Mouse (Mus musculus) 3T3-L1 (cell line): ENCODE measurements around the gene Efna5.

Source experiments
- DNase-seq: peaks from one replicate; pipeline ENCODE4 v3.0.0-alpha.2; 2015; ENCODE audit warnings: low read depth, low spot score

Gene Efna5

DNA sequence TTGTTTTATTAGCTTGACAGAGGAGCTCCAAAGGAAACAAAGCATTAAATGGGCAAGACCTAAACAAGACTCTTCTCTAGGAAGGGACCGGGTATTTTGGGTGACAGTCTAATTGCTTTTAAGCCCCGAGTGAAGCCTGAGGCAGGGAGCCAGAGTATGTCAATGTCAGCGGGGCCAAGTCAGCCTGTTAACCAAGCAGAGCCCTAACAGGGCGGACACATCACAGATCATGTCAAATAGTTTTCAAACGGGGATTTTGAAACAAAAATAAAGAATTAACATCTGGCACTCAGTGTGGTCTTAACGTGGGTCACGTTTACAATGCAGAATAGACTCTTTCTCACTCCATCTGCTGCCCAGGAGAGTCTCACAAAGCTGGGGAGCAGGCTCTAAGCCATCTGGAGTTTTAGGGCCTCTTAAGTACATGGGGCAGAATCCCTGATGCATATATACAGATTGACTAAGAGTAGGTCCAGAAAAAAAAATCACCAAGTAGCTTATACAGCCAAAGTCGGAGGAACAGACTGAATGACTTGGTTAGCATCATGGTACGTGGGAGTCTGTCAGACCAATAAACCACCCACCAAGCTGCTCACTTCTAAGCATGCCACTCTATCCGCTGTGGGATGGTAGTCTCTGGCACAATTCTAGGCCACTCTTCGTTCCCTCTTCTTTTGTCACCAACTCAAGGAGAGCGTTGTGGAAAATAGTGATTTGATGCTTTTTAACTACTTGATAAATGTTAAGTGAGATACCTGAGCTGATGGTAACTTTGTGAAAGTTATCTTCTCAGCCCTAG, 223.1 kb downstream of the Efna5 start:
- DNase-seq = no peak

GRCm38 (mm10) chr17:62657051-62657450, 224.1 kb downstream of the Efna5 start:
- no peak for DNase-seq

DNA sequence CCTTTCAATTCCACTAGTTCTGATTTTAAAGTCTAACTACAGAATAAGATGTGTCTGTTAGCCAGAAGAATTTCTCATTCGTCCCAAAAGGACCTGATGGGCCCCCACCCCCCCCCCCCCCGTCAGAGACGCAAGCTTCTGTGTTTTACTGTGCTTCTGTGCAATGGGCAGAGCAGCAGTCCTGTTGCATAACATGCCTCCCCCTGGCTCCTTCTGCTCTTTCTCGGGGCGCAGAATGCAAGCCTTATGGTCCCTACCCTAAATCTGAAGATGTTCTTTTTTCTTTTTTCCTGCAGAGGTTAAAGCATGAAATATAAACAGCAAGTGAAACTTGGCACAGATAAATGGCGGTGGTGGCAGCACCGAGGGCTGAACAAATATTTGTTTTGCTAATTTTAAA, 224.5 kb downstream of the Efna5 start:
- DNase-seq = no peak

DNA sequence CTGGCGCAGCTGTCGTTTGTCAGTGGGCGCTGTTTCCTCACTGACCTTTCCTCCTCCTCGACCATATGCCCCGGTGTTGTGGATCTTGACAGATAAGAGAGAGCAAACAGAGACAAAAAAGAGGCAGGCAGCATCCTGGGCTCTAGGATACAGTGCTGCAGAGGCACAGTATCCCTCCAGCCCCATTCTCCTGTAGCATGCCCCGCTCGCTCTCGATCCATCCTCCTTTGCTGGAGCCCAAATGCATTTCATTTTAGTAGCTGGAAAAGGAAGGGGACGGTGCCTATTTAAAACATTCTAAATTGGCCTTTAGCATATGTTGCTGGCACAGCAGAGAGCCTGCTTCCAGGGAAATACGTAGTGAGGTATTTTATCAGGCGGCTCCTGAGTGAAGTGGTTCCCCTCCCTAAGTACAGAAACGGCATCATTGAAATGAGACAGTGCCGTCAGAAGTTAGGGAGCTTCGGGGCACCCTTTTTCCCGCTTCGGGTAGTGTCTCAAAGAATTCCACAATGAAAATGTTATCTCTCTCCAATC, 225.2 kb downstream of the Efna5 start:
- no peak for DNase-seq

DNA sequence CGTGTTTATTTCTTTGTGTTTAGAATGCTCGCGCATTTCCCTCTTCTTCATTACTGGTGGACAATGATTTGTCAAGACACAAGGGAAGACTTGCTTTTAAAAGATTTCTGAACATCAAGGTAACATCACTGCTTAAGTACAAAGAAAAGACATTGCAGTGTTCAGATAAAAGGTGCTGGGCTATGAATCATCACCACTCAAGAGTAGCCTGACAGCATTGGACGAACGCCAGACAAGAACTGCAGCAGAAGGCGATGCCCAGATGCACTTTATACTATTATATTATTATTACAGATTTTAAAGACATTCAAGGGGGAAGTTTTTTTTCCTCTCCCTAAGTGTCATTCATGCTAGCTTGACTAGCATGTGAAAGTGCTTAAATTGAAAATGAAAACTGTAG, 228.7 kb downstream of the Efna5 start:
- peak; percentile 77 for DNase-seq

- DNase-seq = no peak
Observed at GRCm38 (mm10) chr17:62651696-62652095, 229.4 kb downstream of the Efna5 start.

GRCm38 (mm10) chr17:62649293-62649950, 231.7 kb downstream of the Efna5 start:
- DNase-seq = peak; percentile 34

GRCm38 (mm10) chr17:62646836-62647235, 234.3 kb downstream of the Efna5 start:
- no peak for DNase-seq

DNA sequence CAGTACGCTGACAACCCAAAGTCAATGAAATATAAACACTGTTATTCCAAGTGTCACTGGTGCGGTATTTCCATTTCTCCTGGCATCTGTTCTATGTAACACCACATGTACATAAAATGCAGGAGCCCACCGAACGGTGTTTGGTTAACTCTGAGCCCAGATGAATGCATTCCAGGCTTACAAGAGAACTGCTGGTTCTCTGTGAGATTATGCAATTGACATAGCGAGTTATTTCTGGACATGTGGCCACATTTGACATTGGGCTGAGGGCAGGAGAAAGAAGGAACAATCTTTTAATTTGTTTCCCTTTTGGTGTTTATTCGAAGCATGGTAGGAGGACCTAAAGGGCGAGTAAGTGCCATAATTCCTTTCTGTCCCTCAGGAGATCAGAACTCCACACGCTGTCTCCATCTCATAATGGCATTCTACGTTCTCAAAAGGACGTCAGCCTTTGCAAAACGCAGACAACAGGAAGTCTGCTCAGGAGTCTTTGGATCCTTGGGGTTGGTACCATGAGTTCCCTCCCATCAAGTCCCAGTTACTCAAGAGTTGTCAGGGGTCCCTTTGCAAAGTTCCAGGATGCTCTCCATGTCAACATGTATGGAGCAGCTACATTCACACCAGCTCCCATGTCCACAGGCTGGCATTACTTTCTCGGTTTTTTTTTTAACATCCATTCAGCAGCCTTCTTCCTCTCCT, 238.5 kb downstream of the Efna5 start:
- DNase-seq = no peak

- no peak for DNase-seq
Observed at GRCm38 (mm10) chr17:62640654-62641053, 240.5 kb downstream of the Efna5 start.

DNA sequence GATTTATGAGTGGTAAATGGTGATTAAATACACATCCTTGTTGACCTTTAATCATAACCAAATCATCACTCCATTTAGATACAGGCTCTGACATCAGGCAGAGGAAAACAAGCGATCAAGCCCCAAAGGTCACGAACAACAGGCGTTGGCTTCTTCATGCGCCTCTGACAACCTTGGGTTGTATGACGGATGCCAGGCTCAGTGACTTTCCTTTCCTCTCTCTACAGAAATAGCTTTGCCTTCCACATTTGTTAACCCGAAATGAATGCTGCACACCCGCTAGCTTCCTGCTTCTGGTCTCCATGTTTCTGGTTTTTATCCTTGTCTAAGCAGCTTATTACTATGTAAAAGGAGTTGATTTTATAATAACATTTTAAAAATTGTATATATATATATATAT, 244.2 kb downstream of the Efna5 start:
- DNase-seq = no peak

DNA sequence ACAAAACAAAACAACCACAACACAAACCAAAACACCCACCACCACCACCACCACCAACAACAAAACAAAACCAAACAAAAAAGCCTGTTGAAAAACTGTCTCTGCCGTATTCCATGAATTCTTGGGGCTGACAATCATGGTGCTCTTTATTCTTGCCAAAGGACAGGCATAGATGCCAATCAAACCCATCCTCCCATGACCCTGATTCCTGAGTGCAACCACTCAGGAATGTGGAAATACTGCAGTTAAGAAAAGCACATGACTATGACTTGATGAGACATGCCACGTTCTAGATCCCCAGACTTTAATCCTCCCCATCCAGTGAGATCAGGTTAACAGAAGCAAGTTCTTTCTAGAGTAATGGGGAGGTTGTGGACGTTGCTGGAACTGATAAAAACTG, 246.2 kb downstream of the Efna5 start:
- DNase-seq = peak; percentile 30

DNA sequence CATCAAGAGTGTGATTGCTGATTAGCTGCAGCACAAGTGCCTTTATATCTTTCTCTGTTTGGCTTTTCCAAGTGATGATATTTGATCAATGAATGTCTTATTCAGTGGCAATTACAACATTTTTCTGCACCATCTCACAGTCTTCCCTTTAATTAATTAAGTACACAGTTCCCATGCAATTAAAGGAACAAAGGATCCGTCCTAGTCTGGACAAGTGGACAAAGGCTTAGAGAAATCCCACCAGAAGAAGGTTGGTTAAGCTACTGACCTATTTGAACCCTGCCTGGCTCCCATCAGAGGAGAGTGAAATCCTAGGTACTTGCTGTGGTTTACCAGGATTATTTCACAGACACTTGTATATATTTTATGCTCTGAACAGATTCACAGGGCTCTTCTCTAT, 252.6 kb downstream of the Efna5 start:
- DNase-seq = no peak

DNA sequence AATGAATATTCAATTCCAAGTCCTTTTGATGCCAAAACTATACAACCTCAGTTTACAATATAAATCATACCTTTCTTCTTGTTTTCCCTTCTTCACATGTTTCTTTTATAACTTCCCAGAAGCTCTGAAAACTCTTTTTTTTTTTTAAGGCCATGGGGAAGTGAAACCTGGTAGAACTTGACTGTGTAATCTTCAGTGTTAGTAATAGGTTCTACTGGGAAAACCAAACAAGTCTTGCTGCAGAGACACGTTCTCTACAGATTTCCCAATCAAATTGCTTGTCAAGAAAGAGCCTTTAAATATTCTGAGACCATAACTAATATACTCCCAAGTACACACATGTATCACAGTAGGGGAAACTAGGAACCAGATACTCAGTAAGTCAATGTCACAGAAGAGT, 253.6 kb downstream of the Efna5 start:
- DNase-seq = no peak

DNA sequence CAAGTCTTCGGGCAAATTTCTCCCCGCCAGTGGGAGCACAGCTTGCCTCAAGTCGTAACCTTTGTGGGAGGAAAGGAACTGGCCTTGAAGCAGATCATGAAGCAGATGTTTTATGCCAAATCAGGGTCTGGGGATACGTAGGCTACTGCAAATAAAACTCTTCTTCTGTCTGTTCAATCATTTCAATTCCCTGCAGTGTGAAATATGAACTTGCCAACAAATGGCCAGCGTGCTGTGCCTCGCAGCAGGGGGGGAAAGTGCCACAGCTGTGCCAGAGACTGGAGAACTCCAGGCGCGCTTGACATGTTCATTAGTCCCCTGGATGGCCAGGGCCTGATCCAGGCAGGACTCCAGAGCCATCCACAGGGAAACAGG, 255.5 kb downstream of the Efna5 start:
- DNase-seq = no peak

DNA sequence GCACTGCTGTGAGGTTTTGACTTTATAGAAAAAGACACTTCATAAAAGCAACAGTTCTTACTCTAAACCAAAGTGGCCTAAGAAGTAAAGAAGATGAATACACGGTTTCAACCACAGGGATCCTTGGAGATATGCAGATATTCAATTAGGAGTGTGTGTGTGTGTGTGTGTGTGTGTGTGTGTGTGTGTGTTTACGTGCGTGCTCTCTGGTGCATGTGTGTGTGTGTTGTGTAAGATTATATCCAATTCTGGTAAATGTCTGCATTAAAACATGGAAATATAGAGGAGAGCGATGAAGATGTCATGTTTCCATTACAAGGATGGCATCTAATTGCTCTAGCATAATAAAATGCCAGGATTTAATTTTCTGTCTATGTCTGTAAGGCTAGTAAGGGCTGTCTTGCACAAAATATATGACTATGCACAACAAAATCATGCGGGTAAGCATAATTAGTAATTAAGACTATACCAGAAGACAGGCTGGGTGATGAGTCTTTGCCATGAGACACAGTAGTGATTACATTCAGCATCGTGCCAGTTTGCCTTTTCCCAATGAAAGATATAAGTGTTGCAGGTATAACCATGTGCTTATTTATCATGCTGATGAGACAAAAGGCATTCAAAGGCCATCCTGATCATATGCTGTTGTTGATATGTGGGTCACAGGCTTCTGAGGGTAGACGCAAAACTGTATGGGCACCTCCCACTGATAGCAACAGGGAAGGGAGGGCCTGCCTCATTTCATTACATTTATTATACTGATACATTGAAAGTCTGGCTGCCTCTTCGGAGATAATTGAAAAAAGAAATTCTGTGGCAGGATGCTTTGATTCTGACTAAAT, 256.1 kb downstream of the Efna5 start:
- DNase-seq = no peak

DNA sequence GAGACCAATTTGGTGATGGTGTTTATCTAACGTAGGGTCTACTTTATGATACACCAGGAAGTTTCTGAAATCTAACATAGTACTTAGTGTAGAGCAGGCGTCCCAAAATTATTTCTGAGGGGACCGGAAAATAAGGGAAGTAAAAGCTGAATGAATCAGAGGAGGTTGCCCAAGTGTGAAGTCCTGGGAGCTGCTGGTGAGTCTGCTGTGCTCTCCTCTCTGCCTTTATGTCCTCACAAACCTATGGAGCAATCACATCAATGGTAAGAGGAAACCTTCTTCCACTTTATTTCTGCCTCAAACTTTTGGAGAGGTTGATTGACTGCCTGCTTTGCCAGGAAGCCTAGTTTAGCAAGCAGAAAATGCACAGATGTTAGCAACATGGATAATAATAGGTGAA, 257.9 kb downstream of the Efna5 start:
- no peak for DNase-seq

GRCm38 (mm10) chr17:62622481-62622880, 258.6 kb downstream of the Efna5 start:
- no peak for DNase-seq

GRCm38 (mm10) chr17:62615159-62615558, 266.0 kb downstream of the Efna5 start:
- DNase-seq = no peak

GRCm38 (mm10) chr17:62614708-62615107, 266.4 kb downstream of the Efna5 start:
- no peak for DNase-seq

DNA sequence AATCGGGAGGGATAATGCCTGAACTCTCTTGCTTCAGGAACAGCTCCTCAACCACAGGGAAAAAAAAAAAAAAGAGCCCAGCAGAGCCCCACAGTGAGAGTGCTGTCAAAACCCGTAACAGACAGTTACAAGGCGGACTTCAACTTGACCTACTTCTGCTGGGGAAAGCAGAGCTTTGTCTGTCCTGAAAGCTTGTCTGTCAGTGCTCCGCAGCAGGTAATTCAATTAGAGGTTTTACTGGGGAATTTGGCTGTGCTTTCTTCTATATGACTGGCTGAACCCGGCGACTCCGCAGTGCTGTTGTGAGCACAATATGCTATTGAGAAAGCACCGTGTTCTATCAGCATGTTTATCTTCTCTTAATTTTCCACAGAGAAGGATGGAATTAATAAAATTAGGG, 266.9 kb downstream of the Efna5 start:
- DNase-seq = no peak

- no peak for DNase-seq
Observed at GRCm38 (mm10) chr17:62613232-62613631, 267.9 kb downstream of the Efna5 start.
